ENCODE assay signal across 17 mouse cellular contexts in the genomic region with DNA sequence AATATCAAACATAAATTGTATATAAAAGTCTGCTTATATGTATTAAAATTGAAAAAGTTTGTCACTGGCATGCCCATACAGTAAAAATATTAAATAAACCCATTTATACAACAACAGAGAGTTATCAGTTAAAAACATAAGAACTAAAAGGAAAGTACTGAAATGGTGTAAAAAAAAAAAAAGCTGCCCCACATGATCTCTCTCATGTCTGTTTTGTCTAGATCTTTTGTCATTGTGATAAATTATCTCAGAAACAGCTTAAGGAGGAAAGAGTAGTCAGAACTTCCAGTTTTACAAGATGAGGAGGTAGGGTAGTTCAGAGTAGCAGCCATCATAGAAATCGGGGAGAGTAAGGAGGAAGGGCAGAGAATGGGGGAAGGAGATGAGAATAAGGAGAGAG.
"Had no signal": no experiment of that assay in that cellular context is flagged by ENCODE, and none has a peak within 500 bp of the region (broad histone marks: within the 10 kb centered on the region; RNA-seq: fewer than 3 reads in every experiment).

No protein-coding gene starts in this region.

- H3K4me3 ChIP-seq: neural tube, embryonic 12.5 days; neural tube, embryonic 13.5 days; neural tube, embryonic 15.5 days; stomach, embryonic 15.5 days had no signal

- H3K36me3 ChIP-seq: neural tube, embryonic 12.5 days; neural tube, embryonic 13.5 days; neural tube, embryonic 15.5 days; stomach, embryonic 15.5 days had no signal

- H3K27me3 ChIP-seq: neural tube, embryonic 12.5 days; neural tube, embryonic 13.5 days; neural tube, embryonic 15.5 days; stomach, embryonic 15.5 days had no signal

- DNase-seq: retina, postnatal 1 day; right cerebral cortex, adult 18-20 months; right cerebral cortex, postnatal 14 days; right cerebral cortex, postnatal 25 days; right cerebral cortex, postnatal 4 days; spleen, adult 18-20 months; thymus, adult 18-20 months; thymus, adult 2 months; thymus, postnatal 14 days; thymus, postnatal 25 days; thymus, postnatal 36 days; thymus, postnatal 4 days had no signal

- H3K27ac ChIP-seq: neural tube, embryonic 12.5 days; neural tube, embryonic 13.5 days; neural tube, embryonic 15.5 days; stomach, embryonic 15.5 days; stomach, postnatal 0 days had no signal

- H3K9me3 ChIP-seq: neural tube, embryonic 12.5 days; neural tube, embryonic 13.5 days; neural tube, embryonic 15.5 days; stomach, embryonic 15.5 days had no signal

- H3K9ac ChIP-seq: neural tube, embryonic 12.5 days; neural tube, embryonic 13.5 days; neural tube, embryonic 15.5 days; stomach, embryonic 15.5 days had no signal

- H3K4me2 ChIP-seq: neural tube, embryonic 12.5 days; neural tube, embryonic 13.5 days; neural tube, embryonic 15.5 days; stomach, embryonic 15.5 days had no signal

- H3K4me1 ChIP-seq: neural tube, embryonic 12.5 days; neural tube, embryonic 13.5 days; neural tube, embryonic 15.5 days; stomach, embryonic 15.5 days had no signal
